Comparison of ENCODE assay signal across 8 mouse cellular contexts in the genomic region with DNA sequence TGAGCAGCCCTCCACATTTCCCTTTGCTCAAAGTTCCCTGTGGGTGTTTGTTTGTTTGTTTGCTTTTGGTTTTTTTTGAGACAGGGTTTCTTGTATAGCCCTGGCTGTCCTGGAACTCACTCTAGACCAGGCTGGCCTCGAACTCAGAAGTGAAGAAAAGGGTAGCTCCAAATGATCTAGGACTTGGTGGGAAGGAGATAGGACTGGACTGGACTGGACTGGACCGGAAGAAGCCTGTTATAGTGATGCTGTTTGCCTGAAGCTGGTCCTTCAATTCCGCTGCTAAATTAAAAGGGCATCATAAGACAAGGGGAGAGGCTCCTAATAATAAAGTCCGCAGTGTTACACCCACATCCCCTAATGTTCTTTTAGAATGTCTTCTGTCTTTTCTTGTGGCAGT. TPM values are rescaled to one million over a fixed set of nuclear protein-coding genes. Genes with fewer than 3 reads are reported as not detected.
DNase-seq lines count a peak whose midpoint lies in the region; ATAC-seq and TF ChIP-seq lines count a peak whose summit lies in the region.

No protein-coding gene starts in this region.

- peak overlapping the region; percentile 84 for H3K9ac ChIP-seq in hindbrain, embryonic 16.5 days (ENCODE audit: low read depth, low read length)
- peak overlapping the region; percentile 74; the same call in 1 of the 2 replicates for H3K9ac ChIP-seq in neural tube, embryonic 12.5 days

- peaks cover 6% of the 10 kb centered on the region; the same call in 1 of the 2 replicates for H3K4me1 ChIP-seq in brown adipose tissue, adult 24 weeks (ENCODE audit: control insufficient read depth, insufficient read depth, insufficient read length, low read length)
- H3K4me1 ChIP-seq in hindbrain, embryonic 16.5 days (ENCODE audit: control insufficient read depth, insufficient read depth, low read depth, low read length): peaks cover 4% of the 10 kb centered on the region
- peaks cover 4% of the 10 kb centered on the region; the same call in 1 of the 2 replicates for H3K4me1 ChIP-seq in neural tube, embryonic 12.5 days

- H3K27me3 ChIP-seq in hindbrain, embryonic 16.5 days (replicated peaks; ENCODE audit: control insufficient read depth, insufficient read depth, low read length): no peaks in the 10 kb centered on the region
- H3K27me3 ChIP-seq in neural tube, embryonic 12.5 days (replicated peaks): no peaks in the 10 kb centered on the region

- peak overlapping the region; percentile 59 for H3K4me3 ChIP-seq in left cerebral cortex, adult 2 months
- peak overlapping the region; percentile 86 for H3K4me3 ChIP-seq in brown adipose tissue, adult 24 weeks (ENCODE audit: insufficient read depth, low read depth, low read length)
- H3K4me3 ChIP-seq in hindbrain, embryonic 16.5 days (ENCODE audit: low read length): peak overlapping the region; percentile 71
- H3K4me3 ChIP-seq in neural tube, embryonic 12.5 days: peak overlapping the region; percentile 57

- H3K9me3 ChIP-seq in hindbrain, embryonic 16.5 days (ENCODE audit: control insufficient read depth, low read length): no peaks in the 10 kb centered on the region
- H3K9me3 ChIP-seq in neural tube, embryonic 12.5 days: no peaks in the 10 kb centered on the region

- peak overlapping the region; percentile 53 for H3K4me2 ChIP-seq in hindbrain, embryonic 16.5 days (ENCODE audit: low read length)
- H3K4me2 ChIP-seq in neural tube, embryonic 12.5 days (replicated peaks): peak overlapping the region; percentile 64

- no peak for TF ChIP-seq CTCF in left cerebral cortex, adult 2 months (IDR thresholded peaks at IDR 0.05)

- no peaks in the 10 kb centered on the region for H3K36me3 ChIP-seq in hindbrain, embryonic 16.5 days (ENCODE audit: control insufficient read depth, insufficient read depth, low read length)
- peaks cover 3% of the 10 kb centered on the region; the same call in 1 of the 2 replicates for H3K36me3 ChIP-seq in neural tube, embryonic 12.5 days

- intact Hi-C loops in left cerebral cortex, adult 2 months (cut with DNase I): loop anchor here (5.0 kb wide), 1 partner anchor 44 kb away; no protein-coding TSS in a partner anchor
- intact Hi-C loops in left cerebral cortex, postnatal 10 days (cut with DNase I): loop anchor here (5.0 kb wide), 1 partner anchor 44 kb away; no protein-coding TSS in a partner anchor

- ATAC-seq in hindbrain, embryonic 16.5 days: no peak
- ATAC-seq in neural tube, embryonic 12.5 days (ENCODE audit: low FRiP score, low read depth): no peak

- WGBS in hindbrain, embryonic 16.5 days: 66% methylated on average over 4 of the region's 4 CpGs
- WGBS in neural tube, embryonic 12.5 days: 76% methylated on average over 4 of the region's 4 CpGs

- no peak for DNase-seq in left cerebral cortex, adult 2 months (ENCODE audit: extremely low spot score in 1 of 2, low spot score in 2 of 2)
- DNase-seq in left cerebral cortex, postnatal 10 days (ENCODE audit: extremely low spot score in 1 of 2, low spot score in 2 of 2): no peak
- no peak for DNase-seq in natural killer cell, adult 2 months (ENCODE audit: low spot score in 2 of 2)
- no peak for DNase-seq in frontal cortex, postnatal 36 days (ENCODE audit: low spot score in 2 of 2)
- no peak for DNase-seq in lung, postnatal 10 days

- H3K27ac ChIP-seq in left cerebral cortex, adult 2 months: peak overlapping the region; percentile 92
- H3K27ac ChIP-seq in brown adipose tissue, adult 24 weeks (replicated peaks; ENCODE audit: low read depth, low read length): peak overlapping the region; percentile 92
- peak overlapping the region; percentile 92 for H3K27ac ChIP-seq in hindbrain, embryonic 16.5 days (ENCODE audit: low read depth, low read length)
- H3K27ac ChIP-seq in neural tube, embryonic 12.5 days: no peak overlapping the region

RNA-seq across cellular contexts. Expression of gene Acot2, which starts 0.8 kb away (rescaled TPM):
- total RNA-seq in left cerebral cortex, adult 2 months (2021): 10 to 100 TPM in 1 of 2 experiments, 1 to 10 TPM in 1; 9.5 to 10.4 TPM
- 1 to 10 TPM; 7.6 to 7.7 TPM for total RNA-seq in left cerebral cortex, postnatal 10 days (2021)
- 58.8 and 67.3 TPM in 2 replicates for polyA plus RNA-seq in brown adipose tissue, adult 24 weeks (2012; ENCODE audit: insufficient read depth, insufficient read length, missing spikeins)
- 16.1 TPM in 2 replicates for polyA plus RNA-seq in hindbrain, embryonic 16.5 days (2015; fragmentation: Nextera tagmentation; extraction: Ambion mirVana)
- polyA plus RNA-seq in neural tube, embryonic 12.5 days (2016; fragmentation: Nextera tagmentation; extraction: Ambion mirVana): 14.4 and 14.5 TPM in 2 replicates

RNA-seq across cellular contexts. Expression of gene Heatr4, which starts 3.8 kb away (rescaled TPM):
- not detected for total RNA-seq in left cerebral cortex, adult 2 months (2021)
- not detected for total RNA-seq in left cerebral cortex, postnatal 10 days (2021)
- not detected in 2 replicates for polyA plus RNA-seq in brown adipose tissue, adult 24 weeks (2012; ENCODE audit: insufficient read depth, insufficient read length, missing spikeins)
- not detected in 2 replicates for polyA plus RNA-seq in hindbrain, embryonic 16.5 days (2015; fragmentation: Nextera tagmentation; extraction: Ambion mirVana)
- polyA plus RNA-seq in neural tube, embryonic 12.5 days (2016; fragmentation: Nextera tagmentation; extraction: Ambion mirVana): not detected in 2 replicates

RNA-seq across cellular contexts. Expression of gene Acot1, which starts 20.8 kb away (rescaled TPM):
- 10 to 100 TPM; 12.8 to 13.3 TPM for total RNA-seq in left cerebral cortex, adult 2 months (2021)
- 10 to 100 TPM; 18.6 to 20.2 TPM for total RNA-seq in left cerebral cortex, postnatal 10 days (2021)
- polyA plus RNA-seq in brown adipose tissue, adult 24 weeks (2012; ENCODE audit: insufficient read depth, insufficient read length, missing spikeins): 5.2 TPM in 1 of 2 replicates, not detected in the other
- polyA plus RNA-seq in hindbrain, embryonic 16.5 days (2015; fragmentation: Nextera tagmentation; extraction: Ambion mirVana): 98.1 and 112 TPM in 2 replicates
- polyA plus RNA-seq in neural tube, embryonic 12.5 days (2016; fragmentation: Nextera tagmentation; extraction: Ambion mirVana): 82.1 and 83.4 TPM in 2 replicates

RNA-seq across cellular contexts. Expression of gene Riox1, which starts 38.1 kb away (rescaled TPM):
- 10 to 100 TPM; 18.5 to 18.8 TPM for total RNA-seq in left cerebral cortex, adult 2 months (2021)
- total RNA-seq in left cerebral cortex, postnatal 10 days (2021): 10 to 100 TPM; 16.6 to 17.1 TPM
- polyA plus RNA-seq in brown adipose tissue, adult 24 weeks (2012; ENCODE audit: insufficient read depth, insufficient read length, missing spikeins): 1.3 and 2.3 TPM in 2 replicates
- polyA plus RNA-seq in hindbrain, embryonic 16.5 days (2015; fragmentation: Nextera tagmentation; extraction: Ambion mirVana): 7.2 and 9.1 TPM in 2 replicates
- 21.4 and 22.6 TPM in 2 replicates for polyA plus RNA-seq in neural tube, embryonic 12.5 days (2016; fragmentation: Nextera tagmentation; extraction: Ambion mirVana)

RNA-seq across cellular contexts. Expression of gene Acot4, which starts 49.7 kb away (rescaled TPM):
- total RNA-seq in left cerebral cortex, adult 2 months (2021): 1 to 10 TPM; 2.3 to 2.9 TPM
- total RNA-seq in left cerebral cortex, postnatal 10 days (2021): 1 to 10 TPM; 2.3 to 3.0 TPM
- 1.5 and 2.8 TPM in 2 replicates for polyA plus RNA-seq in brown adipose tissue, adult 24 weeks (2012; ENCODE audit: insufficient read depth, insufficient read length, missing spikeins)
- polyA plus RNA-seq in hindbrain, embryonic 16.5 days (2015; fragmentation: Nextera tagmentation; extraction: Ambion mirVana): 0.54 and 0.68 TPM in 2 replicates
- 0.09 and 0.20 TPM in 2 replicates for polyA plus RNA-seq in neural tube, embryonic 12.5 days (2016; fragmentation: Nextera tagmentation; extraction: Ambion mirVana)

Comparison
In these comparisons a context has a peak if more than half of its experiments do, and no peak if none do; other contexts are left out.
1. RNA of gene Acot1, which starts 20.8 kb away (polyA plus RNA-seq): 98.1 to 112 TPM in hindbrain, embryonic 16.5 days and 82.1 to 83.4 TPM in neural tube, embryonic 12.5 days; 5.2 TPM in brown adipose tissue, adult 24 weeks; every median in the first group is over 10 times any median in the second.
2. Peak in every context shown above with its lines, with median percentiles within 50 percentile points of each other: H3K4me3 ChIP-seq.